Mouse (Mus musculus) liver, embryonic 15.5 days (tissue): ENCODE results near the gene Cnnm3. TPM values are rescaled to one million over a fixed set of nuclear protein-coding genes. Genes with fewer than 3 reads are reported as not detected.

Experiments
- ATAC-seq: fragments of 200-750 bp; cut with Nextera tagmentation; 2 replicates; pipeline ENCODE4 v1.8.0; 2017; ENCODE audit warnings: moderate number of reproducible peaks, mild to moderate bottlenecking, moderate library complexity; ENCODE audit not compliant: insufficient read depth
- H3K27ac ChIP-seq: fragments of 300-500 bp; sonication (generic); replicated peaks from 2 replicates; pipeline ENCODE4 v1.5.1; 2015; ENCODE audit warnings: mild to moderate bottlenecking, inconsistent platforms
- H3K27me3 ChIP-seq: fragments of 300-500 bp; sonication (generic); 2 replicates; pipeline ENCODE4 v1.6.1; 2015; ENCODE audit warnings: mild to moderate bottlenecking, inconsistent platforms
- H3K36me3 ChIP-seq: fragments of 300-500 bp; sonication (generic); replicated peaks from 2 replicates; pipeline ENCODE4 v1.6.1; 2015; ENCODE audit warnings: moderate library complexity, mild to moderate bottlenecking, inconsistent platforms
- H3K4me1 ChIP-seq: fragments of 300-500 bp; sonication (generic); replicated peaks from 2 replicates; pipeline ENCODE4 v1.6.1; 2015; ENCODE audit warnings: inconsistent platforms
- H3K4me2 ChIP-seq: fragments of 300-500 bp; sonication (generic); 2 replicates; pipeline ENCODE4 v1.6.1; 2015; ENCODE audit warnings: moderate library complexity, mild to moderate bottlenecking, inconsistent platforms
- H3K4me3 ChIP-seq: fragments of 300-500 bp; sonication (generic); replicated peaks from 2 replicates; pipeline ENCODE4 v1.5.1; 2015; ENCODE audit warnings: mild to moderate bottlenecking, inconsistent platforms
- H3K9ac ChIP-seq: fragments of 300-500 bp; sonication (generic); 2 replicates; pipeline ENCODE4 v1.6.1; 2015; ENCODE audit warnings: moderate library complexity, mild to moderate bottlenecking, inconsistent platforms
- H3K9me3 ChIP-seq: fragments of 300-500 bp; sonication (generic); replicated peaks from 2 replicates; pipeline ENCODE4 v1.6.1; 2016; ENCODE audit warnings: inconsistent platforms
- WGBS: fragments of 180-500 bp; shearing (Covaris S2); methylation state at CpG from one replicate; pipeline ENCODE4 v1.1.7; 2015; ENCODE audit warnings: mixed read lengths; ENCODE audit not compliant: insufficient replicate concordance; 5-methylcytosine and 5-hydroxymethylcytosine counted together
- polyA plus RNA-seq: library from polyadenylated mRNA; unstranded; fragments of >200 nt; fragmentation: Nextera tagmentation; extraction: Ambion mirVana; gene quantifications from 2 replicates; pipeline ENCODE4 v1.2.1, GENCODE M21; 2015

Cnnm3 gene
- polyA plus RNA-seq, 1 experiment from 2014 or later: 1.0 TPM

- no peak for ATAC-seq
- H3K36me3 ChIP-seq: peaks cover 40% of the 10 kb centered on the region
- no peak overlapping the region for H3K4me3 ChIP-seq
- no peak overlapping the region for H3K9ac ChIP-seq
- H3K27me3 ChIP-seq: no peaks in the 10 kb centered on the region
- H3K4me2 ChIP-seq: no peak overlapping the region
- H3K4me1 ChIP-seq: peaks cover 15% of the 10 kb centered on the region
- 81% methylated on average over 10 of the region's 10 CpGs for WGBS
- H3K9me3 ChIP-seq: no peaks in the 10 kb centered on the region
- no peak overlapping the region for H3K27ac ChIP-seq
Measured at GRCm38 (mm10) chr1:36526903-36527302, 15.2 kb downstream of the Cnnm3 start.

DNA sequence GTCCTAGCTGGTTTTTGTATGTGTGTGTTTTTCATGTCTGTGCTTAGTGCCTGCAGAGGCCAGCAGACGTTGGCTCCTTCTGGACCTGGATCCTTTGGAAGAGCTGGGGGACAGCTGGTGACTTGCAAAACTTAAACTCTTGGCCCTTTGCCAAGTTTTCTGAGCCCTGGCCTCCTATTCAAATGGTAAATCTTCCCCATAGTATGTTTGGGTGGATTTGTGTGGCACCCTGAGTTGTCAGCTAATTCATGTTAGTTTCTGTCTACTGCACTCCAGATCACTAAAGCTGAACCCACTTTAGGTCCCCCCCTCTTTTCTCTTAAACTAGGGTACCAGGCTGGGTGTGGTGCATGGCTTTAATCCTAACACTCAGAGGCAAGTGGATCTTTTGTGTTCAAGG is 16.7 kb downstream of the Cnnm3 start:
- Histone ChIP-seq H3K36me3 (peaks cover 25% of the 10 kb centered on the region), H3K4me3 (no peak overlapping the region), H3K27ac (no peak overlapping the region), H3K9ac (no peak overlapping the region), H3K27me3 (no peaks in the 10 kb centered on the region), H3K9me3 (no peaks in the 10 kb centered on the region), H3K4me1 (peaks cover 15% of the 10 kb centered on the region), H3K4me2 (no peak overlapping the region)
- ATAC-seq: no peak
- WGBS: 36% methylated on average over 1 of the region's 1 CpGs

DNA sequence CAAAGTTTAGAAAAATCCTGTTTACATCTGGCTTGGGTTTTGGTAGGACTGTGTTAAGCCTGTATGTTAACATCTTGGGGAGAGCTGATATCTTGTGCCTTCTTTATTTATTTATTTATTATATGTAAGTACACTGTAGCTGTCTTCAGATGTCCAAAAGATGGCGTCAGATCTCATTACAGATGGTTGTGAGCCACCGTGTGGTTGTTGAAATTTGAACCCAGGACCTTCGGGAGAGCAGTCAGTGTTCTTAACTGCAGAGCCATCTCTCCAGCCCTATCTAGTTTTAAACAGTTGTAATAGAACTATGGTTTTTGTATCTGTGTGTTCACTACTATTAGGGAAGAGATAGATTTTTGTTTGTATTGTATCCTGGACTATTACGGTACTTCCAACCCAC is 17.6 kb downstream of the Cnnm3 start:
- no peak overlapping the region for H3K4me3 ChIP-seq
- H3K9ac ChIP-seq: no peak overlapping the region
- WGBS: 76% methylated on average over 4 of the region's 4 CpGs
- H3K27ac ChIP-seq: no peak overlapping the region
- ATAC-seq: no peak
- no peaks in the 10 kb centered on the region for H3K9me3 ChIP-seq
- no peak overlapping the region for H3K4me2 ChIP-seq
- no peaks in the 10 kb centered on the region for H3K27me3 ChIP-seq
- peaks cover 15% of the 10 kb centered on the region for H3K4me1 ChIP-seq
- peaks cover 18% of the 10 kb centered on the region for H3K36me3 ChIP-seq

- Histone ChIP-seq H3K27me3 (no peaks in the 10 kb centered on the region), H3K4me1 (peaks cover 15% of the 10 kb centered on the region), H3K9ac (no peak overlapping the region), H3K27ac (no peak overlapping the region), H3K4me2 (no peak overlapping the region), H3K36me3 (peaks cover 15% of the 10 kb centered on the region), H3K4me3 (no peak overlapping the region), H3K9me3 (no peaks in the 10 kb centered on the region)
- WGBS: 79% methylated on average over 4 of the region's 4 CpGs
- ATAC-seq: no peak
Measured at GRCm38 (mm10) chr1:36529875-36530274, 18.2 kb downstream of the Cnnm3 start.

DNA sequence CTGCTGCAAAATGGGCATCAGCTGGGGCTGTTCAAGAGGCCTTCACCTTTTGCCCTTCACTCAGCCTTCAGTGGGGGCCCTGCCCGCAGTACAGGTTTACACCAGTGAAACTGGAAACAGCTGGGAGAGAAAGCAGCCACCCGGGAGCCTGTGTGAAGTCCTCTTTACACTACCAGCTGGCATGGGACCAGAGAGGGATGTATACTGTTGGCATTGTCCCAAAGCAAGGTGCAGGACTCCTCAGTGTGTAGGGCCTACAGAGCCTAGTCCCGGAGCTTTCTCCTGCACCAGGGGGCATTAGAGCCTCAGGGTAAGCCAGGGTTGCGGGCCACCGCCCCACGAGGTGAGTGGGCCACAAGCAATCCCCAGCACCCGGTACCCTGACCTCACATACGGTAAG is 18.8 kb downstream of the Cnnm3 start:
- Histone ChIP-seq H3K4me3 (no peak overlapping the region), H3K9me3 (no peaks in the 10 kb centered on the region), H3K4me2 (no peak overlapping the region), H3K4me1 (peaks cover 15% of the 10 kb centered on the region), H3K9ac (no peak overlapping the region), H3K27ac (no peak overlapping the region), H3K27me3 (no peaks in the 10 kb centered on the region), H3K36me3 (peaks cover 9% of the 10 kb centered on the region)
- 77% methylated on average over 8 of the region's 8 CpGs for WGBS
- no peak for ATAC-seq

GRCm38 (mm10) chr1:36530962-36531361 is 19.3 kb downstream of the Cnnm3 start:
- WGBS: 80% methylated on average over 7 of the region's 7 CpGs
- H3K36me3 ChIP-seq: peaks cover 4% of the 10 kb centered on the region; the same call in 1 of the 2 replicates
- no peak overlapping the region for H3K4me3 ChIP-seq
- no peak for ATAC-seq
- peaks cover 13% of the 10 kb centered on the region for H3K4me1 ChIP-seq
- no peaks in the 10 kb centered on the region for H3K9me3 ChIP-seq
- H3K27ac ChIP-seq: no peak overlapping the region
- no peak overlapping the region for H3K4me2 ChIP-seq
- no peak overlapping the region for H3K9ac ChIP-seq
- no peaks in the 10 kb centered on the region for H3K27me3 ChIP-seq

- no peak overlapping the region for H3K4me3 ChIP-seq
- H3K27me3 ChIP-seq: no peaks in the 10 kb centered on the region
- H3K36me3 ChIP-seq: no peaks in the 10 kb centered on the region
- WGBS: 91% methylated on average over 12 of the region's 12 CpGs
- H3K4me2 ChIP-seq: no peak overlapping the region
- ATAC-seq: no peak
- H3K4me1 ChIP-seq: peaks cover 14% of the 10 kb centered on the region
- no peak overlapping the region for H3K27ac ChIP-seq
- H3K9ac ChIP-seq: no peak overlapping the region
- no peaks in the 10 kb centered on the region for H3K9me3 ChIP-seq
Measured at GRCm38 (mm10) chr1:36531461-36531860, 19.8 kb downstream of the Cnnm3 start.

DNA sequence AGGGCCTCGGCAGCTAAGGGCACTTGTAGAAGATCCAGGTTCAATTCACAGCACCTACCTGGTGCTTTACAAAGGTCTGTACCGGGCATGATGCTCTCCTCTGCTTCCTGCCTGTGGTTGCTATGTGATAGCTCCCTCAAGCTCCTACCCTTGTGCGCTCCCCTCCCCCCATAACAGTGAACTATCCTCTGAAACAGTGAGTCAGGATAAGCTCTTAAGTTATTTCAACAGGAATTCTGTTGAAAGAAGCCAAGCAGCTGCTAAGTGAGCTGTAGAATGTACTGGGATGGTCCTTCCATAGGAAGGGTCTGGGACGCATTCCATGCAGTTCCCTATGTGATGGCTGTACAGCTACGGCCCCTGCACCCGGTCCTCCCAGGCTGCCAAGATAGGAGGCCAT is 21.9 kb downstream of the Cnnm3 start:
- H3K4me2 ChIP-seq: no peak overlapping the region
- H3K36me3 ChIP-seq: no peaks in the 10 kb centered on the region
- peaks cover 17% of the 10 kb centered on the region for H3K4me1 ChIP-seq
- H3K9ac ChIP-seq: no peak overlapping the region
- H3K9me3 ChIP-seq: no peaks in the 10 kb centered on the region
- H3K4me3 ChIP-seq: no peak overlapping the region
- no peak for ATAC-seq
- H3K27ac ChIP-seq: no peak overlapping the region
- 73% methylated on average over 6 of the region's 6 CpGs for WGBS
- H3K27me3 ChIP-seq: no peaks in the 10 kb centered on the region

GRCm38 (mm10) chr1:36534595-36535058 is 23.0 kb downstream of the Cnnm3 start:
- no peak overlapping the region for H3K27ac ChIP-seq
- H3K4me3 ChIP-seq: no peak overlapping the region
- no peaks in the 10 kb centered on the region for H3K9me3 ChIP-seq
- WGBS: 51% methylated on average over 6 of the region's 6 CpGs
- H3K36me3 ChIP-seq: no peaks in the 10 kb centered on the region
- H3K9ac ChIP-seq: no peak overlapping the region
- no peak for ATAC-seq
- H3K4me1 ChIP-seq: peaks cover 19% of the 10 kb centered on the region
- no peak overlapping the region for H3K4me2 ChIP-seq
- no peaks in the 10 kb centered on the region for H3K27me3 ChIP-seq

- H3K27me3 ChIP-seq: no peaks in the 10 kb centered on the region
- no peak for ATAC-seq
- 0 out of 2 replicates have a peak overlapping the region, but pooled peaks have one; percentile 24 for H3K27ac ChIP-seq
- H3K4me2 ChIP-seq: no peak overlapping the region
- H3K9ac ChIP-seq: no peak overlapping the region
- H3K36me3 ChIP-seq: no peaks in the 10 kb centered on the region
- H3K9me3 ChIP-seq: no peaks in the 10 kb centered on the region
- WGBS: 71% methylated on average over 11 of the region's 11 CpGs
- no peak overlapping the region for H3K4me3 ChIP-seq
- H3K4me1 ChIP-seq: peaks cover 19% of the 10 kb centered on the region
Measured at GRCm38 (mm10) chr1:36535477-36536396, 24.1 kb downstream of the Cnnm3 start.

- H3K4me1 ChIP-seq: peaks cover 19% of the 10 kb centered on the region
- no peak overlapping the region for H3K4me3 ChIP-seq
- 65% methylated on average over 8 of the region's 8 CpGs for WGBS
- H3K9me3 ChIP-seq: no peaks in the 10 kb centered on the region
- no peak overlapping the region for H3K4me2 ChIP-seq
- no peak for ATAC-seq
- peaks cover 3% of the 10 kb centered on the region for H3K36me3 ChIP-seq
- no peak overlapping the region for H3K9ac ChIP-seq
- 0 out of 2 replicates have a peak overlapping the region, but pooled peaks have one; percentile 24 for H3K27ac ChIP-seq
- no peaks in the 10 kb centered on the region for H3K27me3 ChIP-seq
Measured at GRCm38 (mm10) chr1:36536397-36536728, 24.7 kb downstream of the Cnnm3 start.
